Mouse (Mus musculus) lung, postnatal 0 days (tissue): ENCODE data around the gene Hoxb9. TPM values are rescaled to one million over a fixed set of nuclear protein-coding genes. Genes with fewer than 3 reads are reported as not detected.
A peak's percentile ranks its signal among the peaks of the same experiment; 100 is the strongest.

Experiments used
- ATAC-seq: fragments of 200-750 bp; cut with Nextera tagmentation; 2 replicates; pipeline ENCODE4 v1.8.0; 2017; ENCODE audit warnings: moderate library complexity
- DNase-seq: peaks from one replicate; pipeline ENCODE4 v3.0.0-alpha.2; 2016; ENCODE audit warnings: low spot score
- H3K27ac ChIP-seq: fragments of 300-500 bp; sonication (generic); 2 replicates; pipeline ENCODE4 v1.5.1; 2014; ENCODE audit warnings: antibody characterized with exemption, mild to moderate bottlenecking, low read length, mixed read lengths
- H3K27me3 ChIP-seq: fragments of 300-500 bp; sonication (generic); replicated peaks from 2 replicates; pipeline ENCODE4 v1.6.1; 2014; ENCODE audit warnings: low read length, mixed read lengths; ENCODE audit not compliant: insufficient read depth
- H3K36me3 ChIP-seq: fragments of 300-500 bp; sonication (generic); 2 replicates; pipeline ENCODE4 v1.6.1; 2014; ENCODE audit warnings: low read length, mixed read lengths; ENCODE audit not compliant: insufficient read depth
- H3K4me1 ChIP-seq: fragments of 300-500 bp; sonication (generic); 2 replicates; pipeline ENCODE4 v1.6.1; 2014; ENCODE audit warnings: antibody characterized with exemption, low read depth, low read length, mixed read lengths; ENCODE audit not compliant: insufficient read depth
- H3K4me2 ChIP-seq: fragments of 300-500 bp; sonication (generic); replicated peaks from 2 replicates; pipeline ENCODE4 v1.6.1; 2014; ENCODE audit warnings: low read depth, mild to moderate bottlenecking, low read length, moderate library complexity, mixed read lengths
- H3K4me3 ChIP-seq: fragments of 300-500 bp; sonication (generic); 2 replicates; pipeline ENCODE4 v1.5.1; 2014; ENCODE audit warnings: low read depth, low read length
- H3K9ac ChIP-seq: fragments of 300-500 bp; sonication (generic); replicated peaks from 2 replicates; pipeline ENCODE4 v1.6.1; 2014; ENCODE audit warnings: low read depth, mild to moderate bottlenecking
- H3K9me3 ChIP-seq: fragments of 300-500 bp; sonication (generic); 2 replicates; pipeline ENCODE4 v1.6.1; 2016; ENCODE audit warnings: low read length, mixed read lengths
- CTCF ChIP-seq: IDR thresholded peaks from 2 replicates; pipeline ENCODE4 v1.5.1; 2016; ENCODE audit warnings: antibody characterized with exemption, mild to moderate bottlenecking
- EP300 ChIP-seq: IDR thresholded peaks from 2 replicates; pipeline ENCODE4 v1.6.1; 2016; ENCODE audit warnings: antibody characterized with exemption, mild to moderate bottlenecking, control low read depth
- WGBS: fragments of 180-500 bp; shearing (Covaris S2); extraction: QIAGEN DNeasy Blood & Tissue Kit; methylation state at CpG from one replicate; pipeline ENCODE4 v1.1.7; 2014; 5-methylcytosine and 5-hydroxymethylcytosine counted together
- polyA plus RNA-seq: library from polyadenylated mRNA; unstranded; fragments of >200 nt; fragmentation: Nextera tagmentation; extraction: Ambion mirVana; gene quantifications from 2 replicates; pipeline ENCODE4 v1.2.1, GENCODE M21; 2015

Hoxb9 gene
- polyA plus RNA-seq, 1 experiment from 2014 or later = not detected

DNA sequence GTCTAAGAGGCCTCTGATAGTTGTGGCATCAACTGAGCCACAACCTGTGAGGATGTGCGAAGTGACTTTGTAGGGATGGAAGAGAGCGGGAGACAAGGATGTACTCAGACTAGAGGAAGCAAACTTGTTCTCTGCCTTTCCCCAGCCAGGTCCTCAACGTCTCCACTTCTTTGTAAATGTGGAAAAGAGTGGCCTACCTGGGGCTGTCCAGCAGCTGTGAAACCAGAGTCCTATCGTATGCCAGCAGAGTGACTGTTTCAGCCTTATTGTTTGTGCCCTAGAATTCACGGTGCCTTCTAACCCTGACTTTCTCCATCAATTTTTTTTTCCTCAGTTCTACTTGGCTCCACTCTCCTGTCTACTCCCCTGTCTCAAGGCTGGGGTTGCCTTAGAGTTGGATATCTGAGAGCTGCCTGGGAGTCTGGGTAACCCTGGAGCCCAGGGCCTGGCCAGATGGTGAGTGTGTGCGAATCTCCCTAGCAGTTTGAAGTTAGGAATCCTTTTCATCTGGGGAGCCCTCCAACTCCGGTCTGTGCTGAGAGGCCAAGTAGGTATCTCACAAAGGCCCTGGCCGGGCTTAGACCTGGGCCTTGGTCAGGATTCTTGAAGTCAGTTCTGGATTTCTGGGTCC lies 6.8 kb upstream of the Hoxb9 start:
- peaks cover 85% of the 10 kb centered on the region for H3K27me3 ChIP-seq
- no peak for ATAC-seq
- H3K9ac ChIP-seq = no peak overlapping the region
- DNase-seq = no peak
- no peaks in the 10 kb centered on the region for H3K9me3 ChIP-seq
- H3K4me2 ChIP-seq = no peak overlapping the region
- H3K36me3 ChIP-seq = no peaks in the 10 kb centered on the region
- TF ChIP-seq EP300 = no peak
- no peak for TF ChIP-seq CTCF
- WGBS = 25% methylated on average over 8 of the region's 8 CpGs
- no peak overlapping the region for H3K27ac ChIP-seq
- no peaks in the 10 kb centered on the region for H3K4me1 ChIP-seq
- H3K4me3 ChIP-seq = no peak overlapping the region

DNA sequence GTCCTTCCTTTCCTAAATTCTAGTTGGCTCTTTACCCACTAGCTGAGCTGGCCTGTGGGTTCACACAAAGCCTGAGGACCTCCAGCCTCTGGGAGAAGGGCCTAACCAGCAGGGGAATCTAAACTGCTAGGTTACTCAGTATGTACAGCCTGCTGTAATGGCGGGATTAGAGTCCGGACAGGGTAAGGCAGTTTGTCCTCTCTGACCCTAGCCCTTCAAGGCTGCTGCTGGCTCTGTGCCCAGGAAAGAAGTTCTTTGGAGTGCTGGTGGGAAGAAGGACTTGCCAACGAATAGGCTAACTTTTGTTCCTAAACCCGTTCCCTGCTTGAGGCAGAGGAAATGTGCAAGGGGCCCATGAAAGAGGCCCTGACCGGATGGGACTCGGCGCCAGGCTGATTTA lies 5.3 kb upstream of the Hoxb9 start:
- DNase-seq = no peak
- H3K4me3 ChIP-seq = no peak overlapping the region
- TF ChIP-seq EP300 (no peak), CTCF (no peak)
- no peak overlapping the region for H3K27ac ChIP-seq
- no peaks in the 10 kb centered on the region for H3K36me3 ChIP-seq
- no peak overlapping the region for H3K4me2 ChIP-seq
- 0 out of 2 replicates have a peak, but pooled peaks cover 3% of the 10 kb centered on the region for H3K4me1 ChIP-seq
- peaks cover 91% of the 10 kb centered on the region for H3K27me3 ChIP-seq
- 9% methylated on average over 7 of the region's 7 CpGs for WGBS
- H3K9me3 ChIP-seq = no peaks in the 10 kb centered on the region
- no peak for ATAC-seq
- no peak overlapping the region for H3K9ac ChIP-seq

DNA sequence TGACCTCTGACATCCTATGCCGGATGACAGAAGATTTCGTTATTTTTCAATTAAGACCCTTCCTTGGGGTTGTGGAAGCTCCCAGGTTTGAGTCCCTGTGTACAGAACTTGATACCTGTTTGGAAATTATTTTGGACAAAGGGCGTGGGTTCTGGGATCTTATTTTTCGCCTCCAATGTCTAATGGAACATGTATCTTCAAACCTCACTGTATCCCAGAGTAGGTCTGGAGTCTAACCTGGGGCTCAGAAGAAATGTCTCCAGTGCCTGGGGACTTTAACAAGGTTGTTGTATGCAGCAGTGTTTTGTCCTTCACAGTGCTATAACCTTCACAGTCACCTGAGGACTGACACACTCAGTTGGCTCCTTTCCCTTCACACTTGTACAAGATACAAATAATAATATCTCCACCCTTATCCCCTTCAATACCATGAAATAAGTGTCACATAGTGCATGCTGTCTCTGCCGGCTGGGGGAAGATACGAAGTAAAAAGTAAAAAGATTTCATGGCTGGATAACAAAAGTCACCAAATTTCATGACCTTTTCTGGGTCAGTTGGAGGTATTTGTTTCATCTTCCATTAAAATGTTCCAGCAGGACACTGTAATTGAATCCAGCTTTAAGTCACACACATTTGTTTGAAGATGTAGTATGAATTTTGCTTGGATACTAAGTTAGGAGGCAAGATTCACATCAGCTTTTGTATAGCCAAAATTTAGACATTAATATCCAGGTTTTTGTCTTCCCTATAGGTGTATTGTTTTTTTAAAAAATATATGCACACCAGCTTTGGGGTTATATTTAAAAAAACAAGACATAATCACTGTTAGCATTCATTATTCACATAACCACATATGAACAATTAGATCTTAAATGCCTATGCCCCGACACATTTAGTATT lies 4.0 kb upstream of the Hoxb9 start:
- ATAC-seq = no peak
- no peak overlapping the region for H3K9ac ChIP-seq
- 26% methylated on average over 7 of the region's 7 CpGs for WGBS
- no peaks in the 10 kb centered on the region for H3K36me3 ChIP-seq
- peaks cover 91% of the 10 kb centered on the region for H3K27me3 ChIP-seq
- no peak overlapping the region for H3K4me3 ChIP-seq
- DNase-seq = no peak
- H3K4me2 ChIP-seq = no peak overlapping the region
- TF ChIP-seq EP300 (no peak), CTCF (no peak)
- H3K27ac ChIP-seq = no peak overlapping the region
- H3K9me3 ChIP-seq = no peaks in the 10 kb centered on the region
- peaks cover 10% of the 10 kb centered on the region; the same call in 1 of the 2 replicates for H3K4me1 ChIP-seq

DNA sequence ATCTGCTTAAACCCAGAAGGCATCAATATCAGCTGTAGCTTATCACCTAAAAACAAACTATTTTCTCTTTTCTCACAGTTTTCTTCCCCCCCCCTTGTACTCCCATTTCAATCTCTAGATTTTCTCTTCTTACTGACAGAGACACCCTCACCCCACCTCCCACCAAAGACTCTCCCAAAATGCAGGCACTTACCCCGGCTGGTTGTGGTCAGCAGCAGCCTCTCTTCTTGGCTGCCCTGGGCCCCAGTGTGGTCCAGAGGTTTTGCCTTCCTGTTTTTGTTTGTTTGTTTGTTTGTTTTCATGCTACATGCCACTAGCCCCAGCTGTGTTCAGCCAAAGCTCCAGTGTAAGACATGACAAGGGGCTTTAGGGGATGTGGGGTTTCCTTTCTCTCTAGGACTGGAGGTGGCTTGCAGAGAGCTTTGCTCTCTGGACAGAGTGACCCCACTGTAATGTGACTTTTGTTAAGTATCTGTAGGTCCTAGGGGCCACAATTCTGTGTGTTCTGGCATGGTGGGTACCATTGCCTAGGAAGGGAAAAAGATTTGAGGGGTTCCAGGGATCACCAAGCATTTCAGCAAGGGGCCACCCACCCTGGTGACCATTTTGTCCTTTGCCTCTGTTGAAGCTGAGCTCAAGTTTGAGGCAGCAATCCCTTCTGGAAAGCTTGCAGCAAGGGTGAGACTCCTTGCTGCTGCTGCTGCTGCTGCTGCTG lies 3.1 kb upstream of the Hoxb9 start:
- H3K27ac ChIP-seq = no peak overlapping the region
- WGBS = 15% methylated on average over 1 of the region's 1 CpGs
- TF ChIP-seq EP300 = no peak
- no peak for TF ChIP-seq CTCF
- H3K4me3 ChIP-seq = no peak overlapping the region
- no peak overlapping the region for H3K9ac ChIP-seq
- no peaks in the 10 kb centered on the region for H3K36me3 ChIP-seq
- DNase-seq = no peak
- no peak overlapping the region for H3K4me2 ChIP-seq
- peaks cover 91% of the 10 kb centered on the region for H3K27me3 ChIP-seq
- ATAC-seq = no peak
- peaks cover 10% of the 10 kb centered on the region; the same call in 1 of the 2 replicates for H3K4me1 ChIP-seq
- H3K9me3 ChIP-seq = no peaks in the 10 kb centered on the region

DNA sequence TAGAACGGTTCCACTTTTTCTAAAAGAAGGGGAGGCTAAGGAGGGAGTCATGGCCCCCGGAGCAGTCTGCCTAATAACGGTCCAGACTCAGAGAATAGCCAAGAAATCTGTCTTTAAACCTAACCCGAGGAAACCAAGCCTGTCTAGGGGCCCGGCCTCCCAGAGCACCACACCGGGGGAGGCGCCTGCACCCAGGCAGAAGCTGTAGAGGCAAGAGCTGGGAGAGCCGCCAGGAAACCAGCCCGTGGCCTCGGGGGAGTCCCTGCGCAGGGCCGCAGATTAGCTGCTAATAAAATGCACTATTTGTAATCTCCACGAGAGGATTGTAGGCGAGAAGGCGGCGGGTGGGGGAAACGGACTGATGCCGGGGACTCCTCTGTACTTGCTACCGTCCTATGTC lies 1.4 kb upstream of the Hoxb9 start:
- H3K27ac ChIP-seq = no peak overlapping the region
- H3K9ac ChIP-seq = no peak overlapping the region
- H3K9me3 ChIP-seq = no peaks in the 10 kb centered on the region
- 2% methylated on average over 19 of the region's 19 CpGs for WGBS
- no peak overlapping the region for H3K4me2 ChIP-seq
- TF ChIP-seq CTCF = no peak
- no peak for TF ChIP-seq EP300
- peaks cover 93% of the 10 kb centered on the region for H3K27me3 ChIP-seq
- ATAC-seq (no peak), DNase-seq (peak; percentile 29)
- H3K4me3 ChIP-seq = no peak overlapping the region
- H3K4me1 ChIP-seq = peaks cover 10% of the 10 kb centered on the region; the same call in 1 of the 2 replicates
- H3K36me3 ChIP-seq = no peaks in the 10 kb centered on the region

DNA sequence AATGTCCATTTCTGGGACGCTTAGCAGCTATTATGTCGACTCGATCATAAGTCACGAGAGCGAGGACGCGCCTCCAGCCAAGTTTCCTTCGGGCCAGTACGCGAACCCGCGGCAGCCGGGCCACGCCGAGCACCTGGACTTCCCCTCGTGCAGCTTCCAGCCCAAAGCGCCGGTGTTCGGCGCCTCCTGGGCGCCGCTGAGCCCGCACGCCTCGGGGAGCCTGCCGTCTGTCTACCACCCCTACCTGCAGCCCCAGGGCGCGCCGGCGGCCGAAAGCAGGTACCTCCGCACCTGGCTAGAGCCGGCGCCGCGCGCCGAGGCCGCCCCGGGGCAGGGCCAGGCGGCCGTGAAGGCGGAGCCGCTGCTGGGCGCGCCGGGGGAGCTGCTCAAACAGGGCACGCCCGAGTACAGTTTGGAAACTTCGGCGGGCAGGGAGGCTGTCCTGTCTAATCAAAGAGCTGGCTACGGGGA lies 319 bp downstream of the Hoxb9 start:
- Histone ChIP-seq H3K9ac (no peak overlapping the region), H3K4me2 (peak overlapping the region; percentile 50), H3K4me1 (peaks cover 10% of the 10 kb centered on the region; the same call in 1 of the 2 replicates), H3K27me3 (peaks cover 97% of the 10 kb centered on the region), H3K27ac (no peak overlapping the region), H3K36me3 (no peaks in the 10 kb centered on the region), H3K4me3 (peak overlapping the region; percentile 32), H3K9me3 (no peaks in the 10 kb centered on the region)
- peak; percentile 52 for ATAC-seq
- under 1% methylated on average over 50 of the region's 52 CpGs for WGBS
- peak; percentile 36 for DNase-seq
- TF ChIP-seq EP300 (no peak), CTCF (no peak)
